Mouse (Mus musculus): ENCODE data around the gene Mtrf1l. TPM values are rescaled to one million over a fixed set of nuclear protein-coding genes. Genes with fewer than 3 reads are reported as not detected.

Mtrf1l gene
- polyA plus RNA-seq, 1 experiment from 2014 or later = 14.2 TPM

GRCm38 (mm10) chr10:5786923-5787322, 36.8 kb downstream of the Mtrf1l start:
- peak; percentile 79 for TF ChIP-seq CTCF (IDR thresholded peaks at IDR 0.05)
- H3K27me3 ChIP-seq = peaks cover 25% of the 10 kb centered on the region
- CTCF ChIA-PET = interaction anchor here (0.8 to 1.6 kb wide), 5 partner anchors 28 to 190 kb away, joined by 3 to 9 read pairs (median 5); partner anchors contain the start of gene Mtrf1l
- no peak for DNase-seq (ENCODE audit: low read depth, low spot score)
- POLR2A ChIA-PET = no interaction called here
- in situ Hi-C loops (cut with MboI; ENCODE audit: low pct_unique_long_range_greater_than_20kb) = loop anchor here (10.0 kb wide), 1 partner anchor 72 kb away; no protein-coding TSS in a partner anchor
- ATAC-seq = peak; percentile 83

Other genes with a start within 250 kb of the Mtrf1l start
- gene Myct1, start 230.1 kb downstream of the Mtrf1l start, polyA plus RNA-seq (2021) = not detected
- not detected for gene Vip, start 184.7 kb downstream of the Mtrf1l start, polyA plus RNA-seq (2021)
- 14.8 TPM for gene Fbxo5, start 18.3 kb downstream of the Mtrf1l start, polyA plus RNA-seq (2021)
- 0.24 TPM for gene Rgs17, start 98.5 kb upstream of the Mtrf1l start, polyA plus RNA-seq (2021)

Measured in Patski (cell line).